Mouse (Mus musculus) layer of hippocampus, postnatal 10 days (tissue): Measurements from ENCODE around the gene Ep400. TPM values are rescaled to one million over a fixed set of nuclear protein-coding genes. Genes with fewer than 3 reads are reported as not detected.

Source experiments
- DNase-seq, 2 experiments: peaks; one replicate each; pipeline ENCODE4 v3.0.0; 2021; ENCODE audit warnings: low spot score in 2 of 2
- long read RNA-seq: library from polyadenylated mRNA; stranded (forward); transcript quantifications from one replicate; pipeline ENCODE4 v2.0.0, GENCODE M21; 2023
- total RNA-seq, 2 experiments: library from RNA; stranded (reverse); gene quantifications; 2 replicates each; pipeline ENCODE4 v1.2.3; 2021

The Ep400 gene
- 10 to 100 TPM; 72.4 to 91.5 TPM for total RNA-seq
- long read RNA-seq, partial matches to known transcripts: 5 of 17 reads
- long read RNA-seq, other reads (novel, unspliced or antisense): 12 of 17 reads

DNA sequence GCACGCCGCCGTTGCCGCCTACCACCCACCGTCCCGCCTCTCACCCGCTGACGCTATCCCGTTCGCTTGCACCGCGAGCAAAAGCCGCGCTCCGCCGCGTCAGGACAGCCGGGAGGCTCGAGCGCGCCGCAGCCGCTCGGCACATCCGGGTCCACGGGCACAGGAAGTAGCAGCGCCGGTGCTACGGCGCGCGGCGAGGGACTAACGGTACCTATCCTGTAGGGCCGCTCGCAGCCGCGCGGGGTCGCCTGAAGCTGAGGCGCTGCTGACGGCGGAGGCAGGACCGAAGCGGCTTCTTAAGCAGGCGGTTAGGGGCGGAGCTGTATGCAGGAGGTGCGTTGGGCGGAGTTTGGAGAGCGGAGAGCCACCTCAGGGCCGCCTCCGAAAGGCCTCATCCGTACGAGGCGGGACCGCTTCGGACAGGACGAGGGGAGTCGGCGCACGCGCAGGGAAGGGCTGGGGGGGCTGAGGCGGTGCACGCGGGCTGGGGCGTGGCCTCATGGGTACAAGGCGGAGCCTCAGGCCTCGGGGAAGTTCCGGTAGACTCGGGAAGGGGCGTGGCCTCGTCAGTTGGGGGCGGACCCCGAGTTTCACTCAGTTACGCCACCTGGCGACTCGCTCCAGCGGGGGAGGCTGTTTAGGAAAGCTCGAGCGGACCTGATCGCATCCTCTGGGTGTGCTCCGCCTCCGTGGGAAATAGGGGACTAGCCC is at the start of gene Ep400:
Ep400 (minus strand) TSS at position 270 of the 711 bp plus-strand sequence.
- DNase-seq: peak; percentile 100

DNA sequence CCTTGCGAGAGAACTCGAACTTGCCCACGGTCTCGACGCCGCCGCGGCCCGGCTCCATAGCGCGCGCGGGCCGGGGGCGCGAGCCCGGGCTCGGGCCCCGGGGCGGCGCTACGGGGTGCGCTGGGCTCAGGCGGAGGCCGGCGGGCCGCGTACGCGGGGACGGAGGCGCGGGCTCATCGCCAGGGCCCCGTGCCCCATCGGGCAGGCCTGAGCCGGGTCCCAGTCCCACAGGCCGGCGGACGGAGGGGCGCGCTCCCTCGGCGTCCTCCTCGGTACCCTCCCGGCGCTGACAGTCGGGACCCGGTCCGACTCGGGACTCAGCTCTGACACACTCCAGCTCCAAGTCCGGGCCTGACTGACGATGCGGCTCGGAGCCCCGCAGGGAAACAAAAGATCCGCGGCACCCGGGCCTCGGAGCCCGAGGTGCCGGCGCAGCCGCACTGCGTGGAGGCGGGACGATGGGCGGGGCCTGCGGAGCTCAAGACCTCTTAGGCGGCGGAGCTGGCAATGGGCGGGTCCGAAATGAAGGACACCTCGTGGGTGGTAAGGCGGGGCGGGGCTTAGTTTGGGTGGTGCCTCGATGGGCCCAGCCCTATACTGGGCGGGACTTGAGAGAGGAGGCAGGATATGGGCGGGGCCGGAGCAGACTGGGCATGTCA is 39.3 kb upstream of the Ep400 start, which contains the start of gene Ulk1:
Ulk1 (minus strand) TSS at position 431 of the 659 bp plus-strand sequence.
- DNase-seq: peak; percentile 99

- DNase-seq: peak; percentile 34 to 37
Measured at GRCm38 (mm10) chr5:110808821-110809666, 38.5 kb upstream of the Ep400 start.

GRCm38 (mm10) chr5:110808061-110808631 is 37.6 kb upstream of the Ep400 start:
- peak; percentile 70 to 80 for DNase-seq

- no peak for DNase-seq
Measured at GRCm38 (mm10) chr5:110807453-110807852, 36.9 kb upstream of the Ep400 start.

GRCm38 (mm10) chr5:110806676-110807075 is 36.2 kb upstream of the Ep400 start:
- DNase-seq: no peak

- no peak for DNase-seq
Measured at GRCm38 (mm10) chr5:110806154-110806553, 35.6 kb upstream of the Ep400 start.

- DNase-seq: no peak
Measured at GRCm38 (mm10) chr5:110804012-110804743, 33.7 kb upstream of the Ep400 start.

- no peak for DNase-seq
Measured at GRCm38 (mm10) chr5:110802809-110803208, 32.3 kb upstream of the Ep400 start.

DNA sequence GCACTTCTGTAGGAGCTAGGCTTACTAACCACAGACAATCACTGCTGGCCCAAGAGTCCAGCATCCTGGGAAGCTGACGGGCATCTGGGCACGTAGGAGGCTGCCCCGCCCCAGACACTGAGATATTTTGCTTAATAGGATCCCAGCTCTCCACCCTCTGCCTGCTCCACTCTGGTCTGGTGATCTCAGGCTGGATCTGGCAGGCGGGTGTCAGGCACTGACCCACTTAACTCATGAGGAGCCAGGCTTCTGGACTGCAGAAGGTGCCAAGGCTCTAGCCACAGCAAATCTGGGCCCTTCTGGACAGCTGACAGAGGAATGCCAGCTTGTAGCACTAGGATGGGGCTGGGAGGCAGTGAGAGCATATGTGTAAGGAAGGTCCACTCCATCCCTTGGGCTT is 31.7 kb upstream of the Ep400 start:
- DNase-seq: no peak

- no peak for DNase-seq
Measured at GRCm38 (mm10) chr5:110801036-110801624, 30.6 kb upstream of the Ep400 start.

- DNase-seq: no peak
Measured at GRCm38 (mm10) chr5:110797696-110798095, 27.2 kb upstream of the Ep400 start.

DNA sequence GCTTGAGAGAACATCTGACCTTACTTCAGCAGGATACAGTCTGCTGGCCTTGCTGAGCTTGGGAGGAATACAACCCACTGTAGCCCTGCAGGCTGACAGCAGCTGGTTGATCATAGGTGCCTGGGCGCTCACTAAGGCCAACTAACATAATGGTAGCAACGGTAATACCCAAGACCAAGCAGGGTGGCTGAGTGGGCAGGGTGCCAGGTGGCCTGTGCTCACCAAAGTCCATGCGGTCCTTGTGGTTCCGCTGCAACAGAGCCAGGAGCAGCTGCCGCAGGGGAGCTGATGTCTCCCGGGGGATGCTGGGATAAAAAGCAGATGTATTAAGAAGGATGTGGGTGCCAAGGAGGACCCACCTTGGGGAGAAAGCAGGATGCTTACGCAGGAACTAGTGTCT is 23.8 kb upstream of the Ep400 start:
- DNase-seq: no peak

- DNase-seq: peak; percentile 61
Measured at GRCm38 (mm10) chr5:110788684-110789083, 18.2 kb upstream of the Ep400 start.

DNA sequence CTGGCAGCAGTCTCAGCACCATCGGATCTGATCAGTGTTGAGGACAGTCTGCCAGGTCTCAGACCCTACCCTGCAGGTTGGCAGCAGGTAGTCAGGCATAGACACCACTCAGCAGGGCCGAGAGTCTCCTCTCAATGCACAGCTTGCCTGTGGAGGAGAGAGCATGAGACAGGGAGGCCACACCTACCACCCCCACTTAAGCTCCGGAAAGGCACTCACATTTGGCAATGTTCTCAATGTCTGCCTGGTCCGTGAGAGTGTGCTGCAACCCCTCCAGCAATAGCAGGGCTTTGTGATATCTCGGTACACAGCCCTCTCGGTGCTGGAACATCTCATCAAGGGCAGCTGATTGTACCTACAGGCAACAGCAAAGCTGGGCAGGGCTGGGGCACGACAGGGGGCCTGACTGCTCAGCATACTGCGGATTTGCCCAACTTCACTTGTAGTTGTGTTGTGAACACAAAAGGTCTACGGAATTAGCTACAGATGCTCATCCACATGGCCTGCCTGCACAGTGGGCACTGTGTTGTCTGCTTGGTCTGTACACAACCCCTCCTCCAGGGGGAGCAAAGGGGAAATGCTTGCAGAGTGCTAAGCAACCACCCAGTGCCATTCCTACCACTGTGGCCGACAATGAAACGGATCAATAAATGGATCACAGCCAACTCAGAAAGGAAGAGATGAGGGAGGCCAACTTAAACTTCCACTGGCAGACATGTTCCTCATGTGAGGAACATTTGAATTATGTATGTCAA is 15.7 kb upstream of the Ep400 start:
- peak in 1 of 2 experiments; percentile 44 for DNase-seq

DNA sequence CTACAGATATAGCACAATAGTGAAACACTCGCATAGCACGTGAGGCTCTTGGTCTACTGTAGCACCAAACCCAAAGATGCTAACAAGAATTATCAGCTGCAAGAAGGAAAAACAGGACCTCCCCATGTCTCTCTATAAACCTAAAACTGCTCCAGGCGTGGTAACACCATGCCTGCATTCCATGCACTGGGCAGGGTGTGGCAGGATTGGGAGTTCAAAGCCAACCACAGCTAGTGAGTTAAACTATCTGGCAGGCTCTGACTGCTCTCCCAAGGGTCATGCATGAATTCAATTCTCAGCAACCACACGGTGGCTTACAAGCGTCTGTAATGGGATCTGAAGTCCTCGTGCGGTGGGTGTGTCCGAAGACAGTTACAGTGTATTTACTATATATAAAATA is 12.6 kb upstream of the Ep400 start:
- no peak for DNase-seq

GRCm38 (mm10) chr5:110781529-110782238 is 11.2 kb upstream of the Ep400 start:
- DNase-seq: no peak

DNA sequence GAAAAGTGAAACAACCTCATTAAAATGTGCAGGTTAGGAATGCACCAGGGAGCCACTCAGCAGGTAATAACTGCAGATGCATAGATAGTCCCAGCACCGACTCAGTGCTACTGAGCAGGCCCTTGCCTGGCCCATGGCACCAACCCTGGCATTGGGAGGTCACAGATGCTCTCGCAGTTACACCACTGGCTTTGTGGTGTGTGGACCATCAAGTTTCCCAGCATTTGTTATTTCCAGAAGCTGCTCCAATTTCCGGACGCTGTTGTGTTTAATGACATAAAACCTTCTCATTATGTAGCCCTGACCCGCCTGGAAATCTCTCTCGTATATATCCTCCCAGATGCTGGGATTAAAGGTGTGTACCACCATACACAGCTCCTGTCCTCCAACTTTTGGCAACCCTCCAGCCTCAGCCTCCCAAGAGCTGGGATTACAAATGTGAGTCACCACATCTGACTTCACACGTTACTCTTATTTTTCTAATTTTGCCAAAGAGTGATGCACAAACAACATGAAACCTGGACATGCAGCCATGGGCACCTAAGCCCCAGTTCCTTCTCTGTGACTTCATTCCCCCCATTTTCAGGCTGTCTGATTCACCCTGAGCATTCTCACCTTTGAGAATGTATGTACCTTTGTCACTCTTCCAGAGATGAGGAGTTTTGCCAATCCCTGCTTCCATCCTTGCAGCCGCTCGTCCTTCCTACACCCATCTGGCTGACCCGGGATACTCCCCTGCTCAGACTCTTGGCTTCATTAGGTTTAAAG is 10.4 kb upstream of the Ep400 start:
- DNase-seq: no peak
